Mouse (Mus musculus) kidney, embryonic 15.5 days (tissue): ENCODE data around the gene Thap12. TPM values are rescaled to one million over a fixed set of nuclear protein-coding genes. Genes with fewer than 3 reads are reported as not detected.

Experiments
- ATAC-seq: fragments of 200-750 bp; cut with Nextera tagmentation; replicated peaks from 2 replicates; pipeline ENCODE4 v1.8.0; 2017; ENCODE audit warnings: moderate TSS enrichment; ENCODE audit not compliant: low FRiP score
- H3K27ac ChIP-seq: fragments of 300-500 bp; sonication (generic); 2 replicates; pipeline ENCODE4 v1.5.1; 2015; ENCODE audit warnings: mild to moderate bottlenecking, inconsistent platforms
- H3K27me3 ChIP-seq: fragments of 300-500 bp; sonication (generic); 2 replicates; pipeline ENCODE4 v1.6.1; 2015; ENCODE audit warnings: inconsistent platforms
- H3K36me3 ChIP-seq: fragments of 300-500 bp; sonication (generic); 2 replicates; pipeline ENCODE4 v1.6.1; 2015; ENCODE audit warnings: inconsistent platforms
- H3K4me1 ChIP-seq: fragments of 300-500 bp; sonication (generic); 2 replicates; pipeline ENCODE4 v1.6.1; 2015; ENCODE audit warnings: inconsistent platforms
- H3K4me2 ChIP-seq: fragments of 300-500 bp; sonication (generic); 2 replicates; pipeline ENCODE4 v1.6.1; 2015; ENCODE audit warnings: moderate library complexity, mild to moderate bottlenecking, inconsistent platforms
- H3K4me3 ChIP-seq: fragments of 300-500 bp; sonication (generic); replicated peaks from 2 replicates; pipeline ENCODE4 v1.5.1; 2015; ENCODE audit warnings: mild to moderate bottlenecking, inconsistent platforms
- H3K9ac ChIP-seq: fragments of 300-500 bp; sonication (generic); 2 replicates; pipeline ENCODE4 v1.6.1; 2015; ENCODE audit warnings: mild to moderate bottlenecking, inconsistent platforms
- H3K9me3 ChIP-seq: fragments of 300-500 bp; sonication (generic); replicated peaks from 2 replicates; pipeline ENCODE4 v1.6.1; 2016; ENCODE audit warnings: inconsistent platforms
- WGBS: fragments of 180-500 bp; shearing (Covaris S2); methylation state at CpG from one replicate; pipeline ENCODE4 v1.1.7; 2015; ENCODE audit warnings: mixed read lengths; 5-methylcytosine and 5-hydroxymethylcytosine counted together
- polyA plus RNA-seq: library from polyadenylated mRNA; unstranded; fragments of >200 nt; fragmentation: Nextera tagmentation; extraction: Ambion mirVana; gene quantifications from 2 replicates; pipeline ENCODE4 v1.2.1, GENCODE M21; 2015

Thap12 gene
- polyA plus RNA-seq, 1 experiment from 2014 or later = 61.7 TPM

DNA sequence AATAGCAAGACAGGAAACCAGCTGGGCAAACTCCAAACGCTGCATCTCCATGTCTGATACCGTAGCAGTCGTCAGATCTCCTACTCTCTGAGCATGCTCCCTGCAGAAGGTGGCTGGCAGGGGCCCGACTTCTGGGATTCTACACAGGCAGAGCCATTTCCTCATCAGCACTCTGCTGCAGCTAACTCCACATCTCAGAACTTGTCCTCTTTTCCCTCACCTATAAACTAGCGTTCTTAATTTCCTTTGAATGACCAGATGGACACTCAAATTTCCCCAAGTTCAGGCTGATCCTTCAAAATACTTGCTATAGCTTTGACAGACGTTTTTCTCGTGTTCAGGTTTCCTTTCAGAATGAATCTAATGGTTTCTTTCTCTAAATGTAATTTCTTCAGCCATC lies 1.1 kb upstream of the Thap12 start:
- peak overlapping the region; percentile 77 for H3K4me2 ChIP-seq
- no peak for ATAC-seq
- H3K9ac ChIP-seq = peak overlapping the region; percentile 69
- WGBS = 36% methylated on average over 7 of the region's 7 CpGs
- H3K4me1 ChIP-seq = peaks cover 28% of the 10 kb centered on the region
- H3K27me3 ChIP-seq = no peaks in the 10 kb centered on the region
- peak overlapping the region; percentile 100 for H3K4me3 ChIP-seq
- no peaks in the 10 kb centered on the region for H3K36me3 ChIP-seq
- peak overlapping the region; percentile 94 for H3K27ac ChIP-seq
- no peaks in the 10 kb centered on the region for H3K9me3 ChIP-seq

DNA sequence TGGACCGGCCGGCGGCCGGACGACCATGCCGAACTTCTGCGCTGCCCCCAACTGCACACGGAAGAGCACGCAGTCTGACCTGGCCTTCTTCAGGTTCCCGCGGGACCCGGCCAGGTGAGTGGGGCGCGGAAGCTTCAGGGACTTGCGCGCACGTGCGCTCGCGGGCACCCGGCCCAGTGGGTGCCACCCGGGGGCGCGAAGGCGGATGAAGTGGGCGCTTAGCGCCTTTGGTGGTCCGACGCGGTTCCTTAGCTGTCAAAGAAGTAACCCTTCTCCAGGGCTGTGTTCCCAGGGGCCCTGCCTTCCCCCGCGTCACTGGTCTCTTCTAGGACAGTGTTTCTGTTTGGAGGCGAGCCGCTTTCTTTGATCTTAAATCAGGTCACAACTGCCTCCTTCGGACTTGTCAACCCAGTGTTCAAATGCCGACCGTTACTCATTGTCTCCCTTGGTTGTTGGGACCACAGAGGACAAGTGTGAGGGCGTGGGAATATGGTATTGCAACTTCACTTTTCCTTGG lies 520 bp downstream of the Thap12 start:
- H3K27ac ChIP-seq = peak overlapping the region; percentile 94
- WGBS = under 1% methylated on average over 38 of the region's 38 CpGs
- peaks cover 28% of the 10 kb centered on the region for H3K4me1 ChIP-seq
- peak overlapping the region; percentile 94 for H3K9ac ChIP-seq
- ATAC-seq = peak; percentile 44
- no peaks in the 10 kb centered on the region for H3K36me3 ChIP-seq
- H3K27me3 ChIP-seq = no peaks in the 10 kb centered on the region
- H3K9me3 ChIP-seq = no peaks in the 10 kb centered on the region
- H3K4me2 ChIP-seq = peak overlapping the region; percentile 77
- H3K4me3 ChIP-seq = peak overlapping the region; percentile 100

DNA sequence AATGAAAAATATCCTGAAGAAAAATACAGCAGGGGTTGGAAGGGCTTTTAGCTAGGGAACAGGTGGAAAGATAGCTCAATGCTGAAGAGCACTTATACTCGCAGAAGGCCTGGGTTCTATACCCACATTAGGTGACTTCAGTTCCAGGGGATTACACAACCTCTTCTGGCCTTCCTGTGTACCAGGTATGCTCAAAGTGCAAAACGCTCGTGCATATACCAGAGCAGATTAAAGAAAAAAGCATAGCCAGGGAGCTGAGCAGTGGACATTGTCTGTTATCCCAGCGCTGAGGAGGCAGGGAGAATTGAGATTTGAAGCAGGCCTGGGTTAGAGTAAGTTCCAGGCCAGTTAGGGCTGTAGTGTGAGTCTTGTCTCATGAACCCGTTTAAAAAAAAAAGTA lies 1.4 kb downstream of the Thap12 start:
- Histone ChIP-seq H3K4me2 (peak overlapping the region; percentile 77), H3K36me3 (peaks cover 4% of the 10 kb centered on the region; the same call in 1 of the 2 replicates), H3K9ac (peak overlapping the region; percentile 94), H3K4me1 (peaks cover 28% of the 10 kb centered on the region), H3K27ac (no peak overlapping the region), H3K4me3 (peak overlapping the region; percentile 100), H3K9me3 (no peaks in the 10 kb centered on the region), H3K27me3 (no peaks in the 10 kb centered on the region)
- ATAC-seq = no peak
- 67% methylated on average over 5 of the region's 5 CpGs for WGBS

DNA sequence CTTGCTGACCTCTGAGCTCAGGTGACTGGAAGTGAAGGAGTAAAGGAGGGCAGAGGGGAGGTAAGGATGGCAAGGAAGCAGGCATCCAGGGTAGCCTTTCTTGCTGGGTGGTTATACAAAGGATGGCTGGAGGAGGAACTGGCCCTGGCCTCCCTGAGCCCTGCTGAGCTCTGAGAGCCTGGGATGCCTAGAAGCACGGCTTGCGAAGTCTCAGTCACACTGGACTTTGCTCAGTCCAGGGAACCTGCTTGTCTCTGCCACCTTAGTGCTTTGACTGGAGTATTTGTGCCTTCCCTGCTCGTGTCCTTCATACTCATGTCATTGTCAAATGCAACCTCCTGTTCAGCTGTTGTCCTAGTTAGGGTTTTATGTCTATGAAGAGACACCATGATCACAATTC lies 10.8 kb downstream of the Thap12 start:
- Histone ChIP-seq H3K27me3 (no peaks in the 10 kb centered on the region), H3K4me1 (no peaks in the 10 kb centered on the region), H3K27ac (no peak overlapping the region), H3K4me2 (no peak overlapping the region), H3K36me3 (peaks cover 90% of the 10 kb centered on the region), H3K9ac (no peak overlapping the region), H3K9me3 (no peaks in the 10 kb centered on the region), H3K4me3 (no peak overlapping the region)
- 92% methylated on average over 3 of the region's 3 CpGs for WGBS
- no peak for ATAC-seq

DNA sequence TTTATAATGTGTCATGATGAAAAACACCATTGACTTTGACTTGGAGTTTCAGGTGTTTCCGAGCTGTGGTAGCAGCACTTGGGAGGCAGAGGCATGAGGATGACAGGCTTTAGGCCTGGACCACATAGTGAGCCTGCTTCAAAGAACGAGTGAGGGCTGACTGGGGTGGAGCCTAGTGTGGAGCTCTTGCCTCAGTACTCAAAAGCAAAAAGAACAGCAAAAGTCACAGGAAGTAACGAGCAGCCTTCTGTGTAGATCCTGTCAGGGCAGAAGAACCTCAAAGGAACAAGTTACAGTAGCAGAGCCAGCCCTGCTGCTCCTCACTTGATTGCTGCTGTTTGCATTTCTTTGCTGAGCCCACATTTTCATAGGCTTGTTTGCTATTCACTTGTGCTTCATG lies 14.5 kb downstream of the Thap12 start:
- Histone ChIP-seq H3K9ac (no peak overlapping the region), H3K27me3 (no peaks in the 10 kb centered on the region), H3K36me3 (peaks cover 58% of the 10 kb centered on the region), H3K4me1 (peaks cover 21% of the 10 kb centered on the region), H3K4me2 (no peak overlapping the region), H3K4me3 (no peak overlapping the region), H3K27ac (no peak overlapping the region), H3K9me3 (no peaks in the 10 kb centered on the region)
- no peak for ATAC-seq
- 79% methylated on average over 3 of the region's 3 CpGs for WGBS

DNA sequence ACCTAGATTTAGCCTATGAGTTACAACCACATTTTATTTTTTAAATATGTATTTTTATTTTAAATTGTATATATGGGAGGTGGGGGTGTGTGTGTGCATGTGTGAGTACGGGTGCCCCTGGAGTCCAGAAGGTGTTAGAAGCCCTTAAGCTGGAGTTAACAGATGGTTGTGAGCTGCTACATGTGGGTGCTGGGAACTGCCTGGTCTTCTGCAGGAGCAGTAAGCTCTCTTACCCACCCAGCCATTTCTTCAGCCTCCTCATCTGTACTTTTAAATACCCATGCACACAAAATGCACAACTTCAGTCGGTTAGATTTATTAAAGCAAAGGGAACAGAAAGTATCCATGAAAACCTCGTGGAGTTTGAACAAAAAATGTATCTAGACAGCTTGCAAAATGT lies 16.9 kb downstream of the Thap12 start:
- H3K4me2 ChIP-seq = no peak overlapping the region
- ATAC-seq = no peak
- H3K27me3 ChIP-seq = no peaks in the 10 kb centered on the region
- H3K27ac ChIP-seq = no peak overlapping the region
- 66% methylated on average over 3 of the region's 3 CpGs for WGBS
- no peak overlapping the region for H3K9ac ChIP-seq
- no peak overlapping the region for H3K4me3 ChIP-seq
- H3K36me3 ChIP-seq = peaks cover 34% of the 10 kb centered on the region
- H3K4me1 ChIP-seq = peaks cover 39% of the 10 kb centered on the region
- H3K9me3 ChIP-seq = no peaks in the 10 kb centered on the region

DNA sequence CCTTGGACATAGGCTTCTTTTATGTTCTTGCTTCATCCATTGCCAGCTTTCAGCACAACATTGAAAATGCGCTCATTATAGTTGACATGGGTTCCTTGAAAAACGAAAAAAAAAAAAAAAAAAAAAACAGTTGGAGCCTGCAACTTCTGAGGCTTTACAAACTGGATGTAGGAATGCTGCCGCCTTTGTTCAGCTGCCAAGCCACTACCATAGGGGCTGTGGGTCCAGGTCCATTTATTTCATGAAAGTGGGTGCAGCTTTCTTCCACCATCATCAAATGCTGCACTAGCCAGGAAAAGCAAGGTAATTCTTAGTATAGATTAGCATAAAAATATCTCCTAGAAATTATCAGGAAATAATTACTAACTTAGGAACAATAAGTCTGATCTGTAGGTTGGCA lies 17.8 kb downstream of the Thap12 start:
- Histone ChIP-seq H3K4me2 (no peak overlapping the region), H3K27me3 (peaks cover 2% of the 10 kb centered on the region; the same call in 1 of the 2 replicates), H3K4me3 (no peak overlapping the region), H3K4me1 (peaks cover 40% of the 10 kb centered on the region), H3K9ac (no peak overlapping the region), H3K27ac (0 out of 2 replicates have a peak overlapping the region, but pooled peaks have one; percentile 54), H3K36me3 (peaks cover 25% of the 10 kb centered on the region), H3K9me3 (no peaks in the 10 kb centered on the region)
- WGBS = 41% methylated on average over 3 of the region's 3 CpGs
- ATAC-seq = no peak

DNA sequence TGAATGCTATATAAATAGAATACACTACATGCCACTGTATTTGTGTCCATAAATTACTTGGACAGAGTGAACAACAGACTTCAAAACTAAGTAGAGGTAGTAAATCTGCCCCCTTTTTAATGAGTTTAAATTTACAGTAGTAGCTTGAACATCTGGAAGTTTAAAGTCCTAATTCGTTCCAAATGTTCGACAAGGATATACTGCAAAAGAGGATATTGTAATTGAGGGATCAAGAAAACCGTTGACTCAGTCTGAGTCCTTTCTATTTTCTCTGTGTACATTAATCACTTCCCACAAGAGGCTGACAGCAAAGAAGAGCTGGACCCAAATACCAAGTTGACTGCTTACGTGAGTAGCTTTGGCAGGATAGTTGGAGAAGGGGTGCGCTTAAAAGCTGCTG lies 18.3 kb downstream of the Thap12 start:
- no peak overlapping the region for H3K9ac ChIP-seq
- 24% methylated on average over 5 of the region's 5 CpGs for WGBS
- peaks cover 44% of the 10 kb centered on the region for H3K4me1 ChIP-seq
- peaks cover 6% of the 10 kb centered on the region; the same call in 1 of the 2 replicates for H3K27me3 ChIP-seq
- no peaks in the 10 kb centered on the region for H3K9me3 ChIP-seq
- H3K36me3 ChIP-seq = peaks cover 20% of the 10 kb centered on the region
- 0 out of 2 replicates have a peak overlapping the region, but pooled peaks have one; percentile 5 for H3K27ac ChIP-seq
- peak; percentile 26; the same call in 1 of the 2 replicates for ATAC-seq
- no peak overlapping the region for H3K4me2 ChIP-seq
- no peak overlapping the region for H3K4me3 ChIP-seq

DNA sequence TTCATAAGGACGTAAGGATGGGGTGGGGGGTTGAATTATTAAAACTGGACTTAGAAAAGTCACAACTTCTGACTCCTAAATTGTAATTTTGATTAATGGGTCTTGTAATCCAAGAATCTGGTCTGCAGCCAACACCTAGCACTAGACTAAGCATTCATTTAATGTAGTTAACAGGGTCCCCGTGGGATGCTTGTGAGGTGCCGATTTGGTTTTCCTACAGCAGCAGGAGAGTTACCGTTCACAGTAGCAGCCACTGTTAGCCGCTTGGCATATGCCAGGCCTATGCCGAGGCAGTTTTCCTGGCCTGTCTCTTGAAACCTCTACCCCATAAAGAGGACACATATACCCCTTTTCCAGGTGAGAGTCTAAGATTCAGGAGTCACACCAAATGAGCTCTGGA lies 18.7 kb downstream of the Thap12 start:
- Histone ChIP-seq H3K27me3 (peaks cover 6% of the 10 kb centered on the region; the same call in 1 of the 2 replicates), H3K9me3 (no peaks in the 10 kb centered on the region), H3K4me3 (no peak overlapping the region), H3K4me2 (no peak overlapping the region), H3K27ac (0 out of 2 replicates have a peak overlapping the region, but pooled peaks have one; percentile 5), H3K9ac (no peak overlapping the region), H3K36me3 (peaks cover 16% of the 10 kb centered on the region), H3K4me1 (peaks cover 47% of the 10 kb centered on the region)
- ATAC-seq = no peak
- WGBS = 40% methylated on average over 6 of the region's 6 CpGs

DNA sequence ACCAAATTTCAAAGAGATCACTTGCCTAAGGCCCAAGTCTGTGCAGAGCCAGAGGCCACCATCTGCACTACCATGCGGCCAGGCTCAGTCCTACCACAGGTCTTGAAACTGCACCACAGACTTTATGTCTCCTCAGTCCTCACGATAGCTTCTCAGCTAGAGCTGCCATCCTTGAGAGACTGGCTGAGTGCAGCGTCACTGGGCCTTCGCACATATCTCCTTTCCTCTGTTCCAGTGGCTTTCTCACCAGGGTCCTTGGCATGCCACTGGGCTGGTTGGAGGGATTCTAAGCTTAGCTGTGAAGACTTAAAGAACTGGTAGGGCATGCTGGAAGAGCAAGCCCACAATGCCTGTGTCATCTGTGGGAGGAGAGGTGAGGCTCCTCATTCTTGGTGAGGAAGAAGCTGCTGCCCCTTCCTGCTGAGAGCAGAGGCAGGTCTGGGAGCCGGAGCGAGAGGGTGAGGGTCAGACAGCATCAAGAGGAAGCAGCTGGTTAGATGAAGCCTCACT lies 22.8 kb downstream of the Thap12 start:
- Histone ChIP-seq H3K9ac (no peak overlapping the region), H3K4me2 (no peak overlapping the region), H3K4me1 (peaks cover 75% of the 10 kb centered on the region), H3K27me3 (peaks cover 6% of the 10 kb centered on the region), H3K4me3 (no peak overlapping the region), H3K36me3 (no peaks in the 10 kb centered on the region), H3K27ac (no peak overlapping the region), H3K9me3 (no peaks in the 10 kb centered on the region)
- WGBS = 85% methylated on average over 6 of the region's 6 CpGs
- no peak for ATAC-seq

DNA sequence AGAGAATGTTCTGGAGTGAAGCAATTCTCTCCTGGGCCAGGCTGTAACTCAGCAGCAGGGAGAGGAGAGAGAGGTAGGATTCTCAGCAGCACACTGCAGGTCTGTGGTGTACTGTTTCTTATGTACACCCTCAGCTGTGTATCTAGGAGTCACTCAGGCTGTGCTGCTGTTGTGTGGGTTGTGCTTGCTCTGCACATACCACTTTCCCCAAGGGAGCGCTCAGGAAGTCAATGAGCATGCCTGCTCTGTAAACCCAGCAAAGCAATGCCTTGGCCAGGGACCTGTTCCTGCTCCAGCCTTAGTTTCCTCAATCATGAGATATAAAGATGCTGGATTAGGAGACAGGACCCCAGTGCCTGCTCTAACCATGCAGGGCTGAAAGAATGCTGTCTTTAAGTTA lies 25.1 kb downstream of the Thap12 start:
- H3K9ac ChIP-seq = no peak overlapping the region

DNA sequence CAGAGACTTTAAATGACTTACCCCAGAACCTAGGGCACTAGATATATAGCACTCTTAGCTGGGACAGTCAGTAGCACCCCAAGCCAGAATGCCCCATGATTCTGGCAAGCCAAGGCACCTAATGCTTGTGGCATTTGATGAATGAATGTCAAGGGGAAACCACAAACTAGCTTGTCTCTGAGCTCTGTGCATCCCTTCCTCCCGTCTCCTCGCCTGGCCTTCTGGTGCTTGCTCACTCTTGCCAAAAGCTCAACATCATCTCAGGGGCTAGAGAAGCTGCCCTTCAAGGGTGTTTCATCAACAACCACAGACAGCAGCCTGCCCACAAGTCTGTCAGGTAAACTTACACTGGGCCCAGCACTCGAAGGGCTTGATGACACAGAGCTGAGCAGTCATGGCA lies 25.6 kb downstream of the Thap12 start:
- peaks cover 52% of the 10 kb centered on the region for H3K4me1 ChIP-seq
- H3K27ac ChIP-seq = peak overlapping the region; percentile 86
- no peaks in the 10 kb centered on the region for H3K36me3 ChIP-seq
- H3K27me3 ChIP-seq = peaks cover 13% of the 10 kb centered on the region
- WGBS = 62% methylated on average over 3 of the region's 3 CpGs
- no peak overlapping the region for H3K4me2 ChIP-seq
- ATAC-seq = no peak
- H3K9ac ChIP-seq = no peak overlapping the region
- H3K4me3 ChIP-seq = no peak overlapping the region
- no peaks in the 10 kb centered on the region for H3K9me3 ChIP-seq

More for the DNA sequence above, 25.1 kb downstream of the Thap12 start:
- Histone ChIP-seq H3K27ac (peak overlapping the region; percentile 86), H3K4me3 (no peak overlapping the region), H3K36me3 (no peaks in the 10 kb centered on the region), H3K27me3 (peaks cover 13% of the 10 kb centered on the region), H3K4me2 (no peak overlapping the region), H3K4me1 (peaks cover 55% of the 10 kb centered on the region), H3K9me3 (no peaks in the 10 kb centered on the region)
- 0 out of 2 replicates have a peak, but pooled peaks have one; percentile 29 for ATAC-seq
- WGBS = 83% methylated on average over 1 of the region's 1 CpGs
